Mouse (Mus musculus): ENCODE results near the gene Dgkg.

DNA sequence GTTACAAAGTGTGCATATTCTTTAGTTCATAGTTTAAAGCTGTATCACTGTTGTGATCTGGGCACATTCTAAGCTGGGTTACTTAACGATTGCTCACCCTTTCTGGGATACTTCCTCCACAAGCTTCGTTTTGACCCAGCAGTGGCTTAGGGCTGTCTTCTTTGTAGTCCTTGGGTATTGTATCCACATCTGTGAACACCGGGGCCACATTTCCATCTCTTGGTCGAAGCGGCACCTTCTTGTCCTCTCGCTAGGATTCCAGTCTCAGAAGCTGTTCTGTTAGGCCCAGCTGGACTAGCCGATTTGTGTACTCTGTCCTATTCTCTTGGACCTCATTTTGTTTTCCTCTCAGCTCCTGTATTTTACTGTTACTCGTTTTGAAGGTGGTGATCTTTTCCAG is 13.6 kb downstream of the Dgkg start:
- TF ChIP-seq CTCF (IDR thresholded peaks at IDR 0.05; ENCODE audit: extremely low read depth, insufficient read depth, insufficient read length, insufficient replicate concordance) (no peak), POLR2A (IDR thresholded peaks at IDR 0.05; ENCODE audit: low read depth, low read length) (no peak)

All from spleen, adult 2 months (tissue).